Mouse (Mus musculus) layer of hippocampus, postnatal 36 days (tissue): ENCODE measurements around the gene Dip2b. TPM values are rescaled to one million over a fixed set of nuclear protein-coding genes. Genes with fewer than 3 reads are reported as not detected.
A peak's percentile ranks its signal among the peaks of the same experiment; 100 is the strongest.
"Not testable (repeated sequence)": the region's sequence is repeated elsewhere in the genome, so short reads cannot be mapped to it uniquely, and the experiment has no call there.

Experiments
- DNase-seq, 2 experiments: peaks; one replicate each; pipeline ENCODE4 v3.0.0; 2022
- total RNA-seq, 2 experiments: library from RNA; stranded (reverse); gene quantifications; 2 replicates each; pipeline ENCODE4 v1.2.3; 2021

Dip2b gene
- total RNA-seq, 2 experiments from 2014 or later = 48.5 to 58.8 TPM

DNA sequence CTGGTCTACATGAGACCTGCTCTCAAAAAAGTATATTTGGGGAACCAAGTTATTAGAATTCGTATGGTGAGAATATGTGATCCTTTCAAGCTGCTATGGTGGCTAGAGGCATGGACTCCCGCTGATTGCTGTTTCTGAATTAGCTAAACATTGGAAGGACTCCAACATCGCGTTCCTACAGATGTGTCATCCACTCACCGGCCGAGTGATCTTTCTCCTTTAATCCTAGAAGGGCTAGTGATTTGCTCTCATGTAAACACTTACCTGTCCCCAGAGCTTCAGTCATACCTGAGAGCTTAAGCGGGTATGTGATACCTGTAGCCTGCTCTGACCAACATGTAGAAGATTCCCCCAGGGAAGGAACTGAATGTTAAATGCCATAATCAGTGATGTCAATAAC lies 182.5 kb downstream of the Dip2b start:
- no peak for DNase-seq

DNA sequence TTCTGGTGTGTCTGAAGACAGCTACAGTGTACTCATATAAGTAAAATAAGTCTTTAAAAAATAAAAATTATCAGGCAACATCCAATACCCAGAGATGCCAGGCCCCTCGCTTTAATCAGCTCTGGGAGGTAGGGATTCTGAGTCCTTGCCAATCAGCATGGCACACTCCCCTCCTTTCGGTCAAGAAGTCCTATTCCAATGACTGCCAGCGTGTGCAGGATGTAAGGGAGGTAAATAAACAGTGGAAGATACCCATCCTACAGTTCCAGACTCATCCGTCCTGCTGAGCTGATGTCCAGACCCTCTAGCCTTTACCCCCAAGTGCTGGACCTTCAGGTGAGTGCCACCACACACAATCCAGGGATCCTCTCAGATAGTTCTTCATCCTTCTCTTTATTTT lies 186.9 kb downstream of the Dip2b start:
- DNase-seq = no peak

DNA sequence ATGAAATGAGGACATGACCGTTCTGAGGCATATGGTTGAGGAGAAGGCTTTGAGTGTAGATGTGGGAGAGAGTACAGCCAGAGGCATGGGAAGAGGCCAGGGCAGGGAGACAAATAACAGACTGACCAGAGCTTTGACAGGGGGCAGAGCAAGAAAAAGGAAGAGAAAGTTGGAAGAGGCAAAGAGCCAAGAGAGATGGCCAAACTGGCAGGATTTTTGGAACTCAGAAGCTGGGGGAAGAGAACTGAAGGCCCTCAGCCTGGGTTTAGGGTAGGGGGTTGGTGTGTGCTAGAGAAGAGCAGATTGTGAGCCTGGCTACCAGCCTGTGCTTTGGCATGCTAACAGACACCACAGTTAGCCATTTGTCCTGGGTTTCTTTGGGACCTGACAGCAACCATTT lies 187.4 kb downstream of the Dip2b start:
- DNase-seq = peak in 1 of 2 experiments; percentile 39

DNA sequence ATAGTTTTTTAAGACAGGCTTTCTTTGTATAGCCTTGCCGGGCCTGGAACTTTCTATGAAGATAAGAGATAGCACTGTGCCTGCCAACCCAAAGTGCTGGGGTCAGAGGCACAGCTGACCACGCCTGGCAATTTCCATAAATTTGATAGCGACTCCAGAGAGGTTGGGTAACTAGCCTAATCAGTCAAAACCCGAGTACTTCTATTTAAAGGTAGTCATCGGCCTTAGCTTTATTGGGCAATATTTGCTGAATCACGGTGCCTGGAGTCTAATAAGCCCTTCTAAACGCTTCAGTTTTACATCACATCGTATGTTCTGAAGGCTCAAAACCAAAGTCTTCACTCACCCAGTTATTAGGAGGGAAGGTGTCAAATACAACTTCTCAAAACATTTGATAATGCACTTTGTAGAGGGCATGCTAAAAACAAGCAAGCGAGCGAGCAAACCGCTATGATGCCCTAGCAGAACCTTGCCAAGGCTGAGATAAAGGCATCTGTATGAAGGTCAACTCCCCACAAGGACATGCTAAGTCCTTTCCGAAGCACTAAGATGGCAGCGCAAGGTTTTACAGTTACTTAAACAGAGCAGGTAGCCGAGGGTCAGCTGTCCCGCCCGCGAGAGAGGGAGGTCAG lies 188.7 kb downstream of the Dip2b start:
- DNase-seq = no peak

DNA sequence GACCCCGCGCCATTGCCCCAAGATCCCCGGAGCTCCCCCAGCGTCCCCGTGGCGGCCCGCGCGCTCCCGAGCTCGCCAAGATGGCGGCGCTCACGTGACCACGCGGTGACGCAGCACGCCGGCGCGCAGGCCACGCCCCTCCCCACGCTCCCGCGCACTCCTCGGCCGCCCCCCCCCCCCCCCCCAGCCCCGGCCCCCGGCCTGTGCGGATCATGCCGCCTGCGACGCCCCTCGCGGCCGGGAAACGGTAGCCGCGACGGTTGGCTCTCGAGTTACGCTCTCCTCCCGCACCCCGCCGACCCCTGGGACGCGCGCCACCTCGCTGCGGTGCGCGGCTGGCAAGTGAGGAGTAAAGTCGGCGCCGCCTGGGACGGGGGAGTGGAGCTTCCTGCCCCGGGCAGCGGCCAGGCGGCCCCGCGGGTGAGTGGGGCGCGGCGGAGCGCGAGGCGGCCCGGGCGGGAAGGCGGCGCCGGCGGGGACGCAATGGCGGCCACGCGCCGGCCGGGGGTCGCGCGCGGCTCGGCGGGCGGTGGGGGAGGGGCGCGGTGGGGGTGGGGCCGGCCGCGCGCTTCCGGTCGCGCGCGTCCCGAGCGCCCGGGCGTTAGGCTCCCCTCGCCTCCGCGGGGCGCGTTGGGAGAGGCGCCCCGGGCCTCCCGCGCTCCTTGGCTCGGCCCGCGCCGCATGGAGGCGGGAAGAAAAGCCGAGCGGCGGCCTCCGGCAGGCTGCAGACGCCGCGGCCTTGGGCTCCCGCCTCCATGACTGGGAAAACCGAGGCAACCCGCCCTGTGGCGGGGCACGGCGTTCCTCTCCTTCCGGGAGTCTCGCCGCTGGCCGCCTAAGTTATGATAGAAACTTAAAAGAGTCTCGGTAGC lies 189.4 kb downstream of the Dip2b start, which contains the start of gene Atf1:
Atf1 (plus strand) TSS at position 157 of the 872 bp plus-strand sequence.
- peak; percentile 87 to 88 for DNase-seq

DNA sequence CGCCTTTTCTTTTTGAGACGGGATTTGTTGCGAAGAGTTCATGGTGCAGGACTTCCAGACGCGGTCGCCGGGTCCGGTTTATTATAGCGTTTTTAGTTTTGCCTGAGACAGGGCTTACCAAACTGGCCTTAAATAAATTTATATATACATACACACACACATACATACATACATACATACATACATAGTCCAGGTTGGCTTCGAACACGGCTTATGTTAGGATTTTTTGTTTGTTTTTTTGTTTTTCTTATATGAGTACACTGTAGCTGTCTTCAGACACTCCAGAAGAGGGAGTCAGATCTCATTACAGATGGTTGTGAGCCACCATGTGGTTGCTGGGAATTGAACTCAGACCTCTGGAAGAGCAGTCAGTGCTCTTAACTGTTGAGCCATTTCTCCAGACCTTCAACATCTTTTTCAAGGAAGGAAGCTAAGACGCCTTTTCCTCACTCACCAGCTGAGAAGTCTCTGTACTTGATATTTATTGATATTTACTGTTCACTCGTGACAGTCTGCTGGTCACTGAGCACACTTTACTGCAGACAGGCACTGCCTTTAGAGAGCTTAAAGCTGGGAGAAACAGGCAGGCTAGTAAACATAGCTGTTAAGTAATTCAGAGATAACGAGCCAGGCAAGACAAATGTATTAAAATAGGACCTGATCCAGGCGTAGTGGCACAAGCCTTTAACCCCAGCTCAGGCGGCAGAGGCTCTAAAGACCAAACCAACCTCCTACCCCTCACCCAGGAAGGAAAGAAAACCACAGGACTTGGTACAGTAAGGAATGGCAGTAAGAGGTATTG lies 190.3 kb downstream of the Dip2b start:
- no peak for DNase-seq

DNA sequence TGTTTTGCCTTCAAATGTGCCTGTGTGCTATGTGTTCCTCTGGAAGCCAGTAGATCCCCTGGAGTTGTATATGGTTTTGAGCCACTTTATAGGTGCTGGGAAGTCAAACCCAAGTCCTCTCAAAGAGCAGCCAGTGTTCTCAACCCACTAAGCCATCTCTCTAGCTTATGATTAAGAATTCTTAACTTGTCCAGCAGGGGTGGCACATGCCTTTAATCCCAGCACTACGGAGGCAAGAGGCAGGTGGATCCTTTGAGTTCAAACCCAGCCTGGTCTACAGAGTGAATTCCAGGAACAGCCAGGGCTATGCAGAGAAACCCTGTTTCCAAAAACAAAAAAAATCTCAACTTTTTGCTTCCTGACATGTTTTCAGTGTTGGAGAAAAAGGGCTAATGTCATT lies 192.2 kb downstream of the Dip2b start:
- no peak for DNase-seq

DNA sequence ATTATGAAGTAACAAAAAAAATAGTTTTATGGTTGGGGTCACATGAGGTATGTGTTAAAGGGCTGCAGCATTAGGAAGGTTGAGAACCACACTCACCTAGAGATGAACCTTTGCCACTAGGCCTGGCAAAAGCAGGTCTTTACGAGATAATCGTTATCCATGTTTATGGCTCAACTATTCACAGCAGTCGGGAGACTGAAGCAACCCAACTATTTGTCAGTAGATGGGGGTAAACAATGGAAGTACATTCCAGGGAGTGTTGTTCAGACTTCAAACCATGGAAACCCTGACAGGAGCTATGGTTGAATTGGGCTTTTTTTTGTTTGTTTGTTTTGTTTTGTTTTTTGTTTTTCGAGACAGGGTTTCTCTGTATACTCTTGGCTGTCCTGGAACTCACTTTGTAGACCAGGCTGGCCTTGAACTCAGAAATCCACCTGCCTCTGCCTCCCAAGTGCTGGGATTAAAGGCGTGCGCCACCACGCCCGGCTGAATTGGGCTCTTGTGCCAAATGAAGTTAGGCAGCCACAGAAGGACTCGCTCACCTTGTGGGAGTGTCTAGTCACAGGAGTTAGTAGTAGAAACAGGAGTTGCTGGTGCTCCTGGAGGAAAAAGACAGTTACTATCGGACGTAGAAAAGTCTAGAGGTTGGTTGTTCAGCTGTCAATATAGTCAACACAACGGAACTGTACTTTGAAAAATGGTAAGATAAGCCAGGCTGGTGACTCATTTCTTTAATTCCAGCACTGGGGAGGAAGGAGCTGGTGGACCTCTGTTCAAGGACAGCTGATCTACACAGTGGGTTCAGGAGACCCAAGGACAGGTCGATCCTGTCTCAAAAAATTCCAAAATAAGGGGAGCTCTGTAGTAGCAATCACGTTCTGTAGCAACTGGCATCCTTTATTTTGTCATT lies 193.4 kb downstream of the Dip2b start:
- DNase-seq = no peak

DNA sequence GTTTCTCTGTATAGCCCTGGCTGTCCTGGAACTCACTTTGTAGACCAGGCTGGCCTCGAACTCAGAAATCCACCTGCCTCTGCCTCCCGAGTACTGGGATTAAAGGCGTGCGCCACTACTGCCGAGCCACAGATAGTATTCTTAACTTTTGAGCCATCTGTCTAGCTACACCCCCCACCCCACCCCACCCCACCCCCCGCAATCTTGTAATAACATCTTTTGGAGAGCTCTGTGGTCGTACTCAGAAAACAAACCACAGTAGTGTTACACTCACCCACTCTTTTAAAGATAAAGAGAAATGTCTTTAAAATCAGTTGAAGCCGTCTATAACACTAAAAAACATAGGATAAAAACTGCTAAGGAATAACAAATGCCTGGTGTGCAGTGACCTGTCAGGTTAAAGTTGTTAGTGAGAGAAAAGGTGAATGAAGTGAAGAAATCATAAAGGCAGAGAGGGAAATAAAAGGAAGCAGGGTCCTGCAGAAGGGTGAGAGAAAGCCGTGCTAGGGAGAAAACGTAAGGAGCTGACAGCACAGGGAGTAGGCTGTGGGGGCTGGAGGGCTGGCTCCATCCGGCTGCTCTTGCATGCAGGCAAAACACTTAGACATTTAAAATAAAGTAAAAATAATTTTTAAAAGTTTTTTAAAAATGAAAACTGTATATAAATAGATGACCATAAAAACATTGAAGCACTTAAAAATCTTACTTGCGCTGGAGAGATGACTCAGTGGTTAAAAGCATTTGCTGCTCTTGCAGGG lies 196.9 kb downstream of the Dip2b start:
- DNase-seq = no peak

DNA sequence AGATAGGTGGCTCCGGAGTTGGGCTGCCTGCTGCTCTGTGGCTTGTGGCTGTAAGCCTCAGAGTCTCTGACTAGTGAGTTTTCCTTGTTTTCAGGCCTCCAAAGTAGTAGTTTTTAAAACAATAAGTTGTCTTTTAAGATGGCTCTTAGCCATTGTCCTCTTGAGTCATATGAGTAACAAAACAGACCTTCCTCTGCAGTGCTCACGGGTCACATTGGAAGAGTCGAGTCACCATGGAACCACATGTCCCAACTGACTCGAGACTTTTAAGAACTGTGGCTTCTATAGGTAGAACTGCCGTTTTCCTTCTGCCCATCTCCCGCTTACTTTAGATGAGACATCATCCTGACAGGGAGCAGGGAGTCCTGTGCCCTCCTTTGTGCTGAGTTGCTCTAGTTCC lies 198.5 kb downstream of the Dip2b start:
- no peak for DNase-seq

DNA sequence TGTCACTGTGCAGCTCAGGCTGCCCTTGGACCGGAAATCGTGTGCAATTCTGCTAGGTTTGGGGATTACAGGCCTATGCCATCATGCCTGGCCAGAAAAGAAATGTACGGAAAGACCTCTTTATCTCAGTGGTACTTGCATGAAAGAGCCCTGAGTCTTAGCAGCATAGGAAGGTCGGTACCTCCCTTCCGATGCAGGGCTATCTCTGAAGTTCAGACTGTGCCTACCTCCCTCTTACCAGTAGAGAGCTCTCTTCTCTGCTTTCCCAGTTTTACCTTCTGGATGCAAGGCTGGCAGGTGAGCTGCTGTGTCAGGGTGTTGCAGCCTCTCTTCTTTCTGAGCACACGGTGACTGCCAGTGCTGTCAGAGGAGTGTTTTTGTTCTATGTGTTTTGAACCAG lies 203.3 kb downstream of the Dip2b start:
- DNase-seq = no peak

DNA sequence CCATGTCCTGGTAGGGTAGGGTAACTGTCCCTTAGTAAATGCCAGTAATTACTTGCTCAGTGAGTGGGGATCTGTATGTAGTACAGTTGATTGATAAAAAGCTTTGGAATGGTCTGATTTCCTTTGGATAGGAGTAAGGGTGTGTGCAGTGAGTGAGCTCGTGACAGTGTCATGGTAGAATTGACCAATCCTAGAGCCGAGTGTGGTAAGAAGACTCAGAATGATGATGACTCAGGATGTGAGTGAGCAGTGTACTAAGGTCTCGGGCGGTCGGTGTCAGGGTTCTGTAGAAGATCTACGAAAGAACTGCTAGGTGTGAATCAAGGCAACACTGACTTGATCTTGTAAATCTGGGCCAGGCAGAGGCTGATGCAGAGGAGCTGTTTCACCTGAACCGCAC lies 207.5 kb downstream of the Dip2b start:
- DNase-seq = no peak

DNA sequence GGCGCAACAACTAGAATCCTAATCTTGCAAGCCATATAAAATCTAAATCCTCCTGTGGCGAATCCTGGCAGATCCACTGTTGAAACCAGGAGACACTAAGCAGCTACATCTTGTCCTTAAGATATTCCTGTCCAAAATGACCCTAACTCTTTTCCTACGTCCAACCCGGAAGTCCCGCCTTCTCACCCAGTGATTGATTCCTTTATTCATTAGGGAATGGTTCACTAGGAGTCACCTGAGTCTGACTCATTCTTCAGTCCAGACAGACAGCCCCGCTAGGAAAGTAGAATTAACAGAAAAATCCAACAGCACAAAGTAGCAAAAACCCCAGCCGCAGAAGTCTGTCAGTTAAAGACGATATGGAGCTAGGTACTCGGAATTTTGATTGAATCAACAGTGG lies 208.8 kb downstream of the Dip2b start:
- no peak for DNase-seq

DNA sequence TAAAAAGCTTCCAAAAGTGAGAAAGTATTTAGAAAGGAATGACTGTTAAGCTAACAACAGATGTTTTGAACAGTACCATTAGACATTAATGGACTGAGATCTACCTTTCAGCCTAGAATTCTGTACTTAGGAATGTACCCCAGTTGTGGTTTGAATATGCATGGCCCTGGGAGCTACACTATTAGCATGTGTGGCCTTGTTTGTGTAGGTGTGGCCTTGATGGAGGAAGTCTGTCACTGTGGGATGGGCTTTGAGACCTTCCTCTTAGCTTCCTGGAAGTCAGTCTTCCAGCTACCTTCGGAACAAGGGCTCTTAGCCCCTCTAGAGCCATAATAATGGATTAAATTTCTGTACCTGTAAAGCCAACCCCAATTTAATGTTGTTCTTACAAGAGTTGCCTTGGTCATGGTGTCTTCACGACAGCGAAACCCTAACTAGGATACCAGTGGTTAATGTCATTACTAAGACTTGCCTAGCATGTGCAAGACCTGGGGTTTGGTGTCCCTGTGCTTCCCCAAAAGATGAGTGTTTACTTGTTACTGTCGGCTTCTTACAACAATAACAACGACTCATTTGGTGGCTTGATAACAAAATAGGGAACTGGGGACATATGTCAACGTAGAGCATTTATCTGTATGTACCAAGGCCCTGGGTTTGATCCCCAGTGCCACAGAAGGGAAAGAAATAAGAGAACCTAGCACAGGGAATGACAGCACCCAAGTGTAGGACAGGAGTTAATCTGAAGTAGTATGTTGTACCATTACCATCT lies 210.4 kb downstream of the Dip2b start:
- DNase-seq = no peak

DNA sequence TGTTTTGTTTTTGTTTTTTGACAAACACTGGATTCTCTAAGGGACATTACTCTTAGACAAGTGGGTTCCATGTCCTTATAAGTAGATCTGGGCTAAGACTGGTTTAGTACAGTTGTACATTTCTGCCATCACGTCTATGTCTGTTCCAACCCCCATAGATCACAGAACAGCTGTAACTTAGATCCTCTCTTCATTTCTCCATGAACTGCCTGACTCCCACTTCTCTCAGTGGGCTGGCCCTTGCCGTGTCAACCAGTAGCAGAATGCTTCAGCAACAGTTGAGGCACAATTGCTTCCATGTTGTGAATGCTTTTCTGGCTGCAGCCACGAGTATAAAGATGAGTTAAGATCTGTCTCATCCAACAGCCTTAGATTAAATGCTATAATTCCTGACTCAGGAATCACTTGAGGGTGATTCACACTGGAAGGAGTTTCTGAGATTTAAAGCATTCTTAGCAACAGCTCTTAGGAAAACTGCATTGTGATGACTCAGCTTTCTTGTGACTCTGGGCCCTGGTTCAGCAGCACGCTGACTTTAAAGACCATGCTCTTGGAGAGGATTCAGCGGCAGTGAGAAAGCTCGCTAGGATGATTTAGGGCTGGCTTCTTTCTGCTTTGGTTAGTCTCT lies 212.8 kb downstream of the Dip2b start:
- DNase-seq = no peak

DNA sequence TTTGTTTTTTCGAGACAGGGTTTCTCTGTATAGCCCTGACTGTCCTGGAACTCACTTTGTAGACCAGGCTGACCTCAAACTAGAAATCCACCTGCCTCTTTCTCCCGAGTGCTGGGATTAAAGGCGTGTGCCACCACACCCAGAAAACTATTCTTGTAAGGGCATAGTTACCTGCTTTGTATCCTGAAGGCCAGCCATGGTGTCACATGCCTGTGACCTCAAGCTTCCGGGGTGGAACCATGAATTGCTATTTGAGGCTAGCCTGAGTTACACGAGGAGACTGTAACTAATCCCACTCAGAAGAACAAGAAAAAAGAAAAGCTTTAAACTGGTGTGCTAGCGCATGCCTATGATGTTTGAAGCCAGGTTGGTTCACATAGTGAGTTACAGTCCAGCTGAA lies 217.9 kb downstream of the Dip2b start:
- no peak for DNase-seq

DNA sequence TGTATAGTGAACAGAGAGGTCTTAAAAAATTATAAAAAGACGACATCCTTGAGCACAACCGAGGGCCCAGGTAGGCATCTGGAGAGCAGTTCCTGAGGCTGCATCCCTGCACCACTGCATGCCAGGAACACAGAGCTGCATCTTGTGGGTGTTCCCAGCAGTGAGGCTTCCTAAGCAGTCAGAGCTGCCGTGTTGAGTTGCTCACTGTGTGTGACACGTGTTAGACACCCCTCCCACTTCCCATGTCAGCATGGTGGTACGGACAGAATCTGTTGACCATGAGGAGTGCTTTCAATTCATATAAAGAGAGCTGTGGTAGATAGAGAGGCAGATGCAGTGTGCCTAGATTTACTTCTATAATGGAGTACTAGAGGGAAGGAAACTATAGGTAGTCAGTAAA lies 218.8 kb downstream of the Dip2b start:
- no peak for DNase-seq

DNA sequence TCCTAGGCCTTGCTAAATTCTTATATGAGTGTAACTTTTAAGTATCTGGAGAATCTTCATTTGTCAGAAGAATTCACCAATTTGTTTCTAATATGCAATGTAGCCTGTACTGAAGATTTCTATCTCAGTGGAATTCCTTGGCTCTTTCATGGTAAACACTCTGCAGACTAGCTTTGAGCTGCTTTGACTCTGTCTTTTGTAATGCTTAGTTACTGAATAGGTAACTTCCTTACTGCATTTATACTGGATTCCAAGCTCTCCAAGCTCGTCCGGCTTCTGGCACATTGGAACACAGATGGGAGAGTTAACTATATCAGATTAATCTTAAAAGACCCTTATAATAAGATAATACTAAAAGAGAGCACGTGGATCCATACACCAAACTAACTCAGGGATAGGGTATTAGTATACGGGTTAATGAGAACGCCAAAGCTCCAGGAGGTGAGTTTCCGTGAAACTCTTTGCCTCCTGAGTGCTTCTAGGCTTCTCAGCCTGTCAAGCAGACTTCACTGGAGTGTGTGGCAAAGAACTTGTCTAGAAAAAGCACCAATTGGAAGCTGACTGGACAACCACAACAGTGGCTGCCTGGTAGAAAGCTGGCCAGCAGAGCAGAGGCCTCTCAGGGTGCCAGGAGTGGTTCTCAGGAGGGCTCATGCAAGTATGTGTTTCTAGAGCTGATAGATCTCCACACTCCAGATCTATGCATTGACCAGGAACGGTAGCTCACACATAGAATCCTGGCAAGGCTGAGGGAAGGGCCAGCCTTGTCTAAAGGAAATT lies 220.4 kb downstream of the Dip2b start:
- DNase-seq = no peak

DNA sequence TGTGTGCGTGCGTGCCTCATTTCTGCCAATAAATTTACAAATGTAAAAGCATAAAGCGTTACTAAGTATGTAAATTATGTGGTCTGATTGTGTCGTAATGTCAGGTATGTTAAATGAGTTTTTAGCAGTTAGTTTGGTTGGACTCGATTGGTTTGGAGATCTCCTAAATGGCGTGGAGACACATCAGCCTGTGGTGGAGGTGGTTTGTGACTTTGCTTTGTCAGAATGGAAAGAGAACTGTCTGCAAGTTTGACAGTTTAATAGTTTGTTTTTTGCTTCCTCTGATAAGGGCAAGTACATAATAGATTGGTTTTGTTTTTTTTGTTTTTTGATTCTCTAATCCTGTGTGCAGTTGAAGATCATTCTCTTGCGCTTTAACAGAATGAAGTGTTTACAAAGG lies 221.9 kb downstream of the Dip2b start:
- not testable (repeated sequence) for DNase-seq
